Mouse (Mus musculus) small intestine, adult 2 months (tissue): ENCODE results near the gene BC017158. TPM values are rescaled to one million over a fixed set of nuclear protein-coding genes. Genes with fewer than 3 reads are reported as not detected.

Source experiments
- H3K27ac ChIP-seq: fragments of 200-500 bp; 2 replicates; pipeline ENCODE4 v1.5.1; 2012; ENCODE audit warnings: low read depth, low read length, control low read depth, inconsistent platforms; ENCODE audit not compliant: insufficient read depth
- H3K27me3 ChIP-seq: fragments of 200-500 bp; 2 replicates; pipeline ENCODE4 v1.6.1; 2012; ENCODE audit warnings: mild to moderate bottlenecking, moderate library complexity, low read length, inconsistent platforms; ENCODE audit not compliant: control insufficient read depth, insufficient read depth
- H3K36me3 ChIP-seq: fragments of 200-500 bp; 2 replicates; pipeline ENCODE4 v1.6.1; 2012; ENCODE audit warnings: mild to moderate bottlenecking, low read length, control low read depth, inconsistent platforms; ENCODE audit not compliant: control insufficient read depth, insufficient read depth
- H3K4me1 ChIP-seq: fragments of 200-500 bp; 2 replicates; pipeline ENCODE4 v1.6.1; 2012; ENCODE audit warnings: low read length, inconsistent platforms, mixed read lengths; ENCODE audit not compliant: control insufficient read depth, insufficient read depth, insufficient read length
- H3K4me3 ChIP-seq: fragments of 200-500 bp; 2 replicates; pipeline ENCODE4 v1.5.1; 2012; ENCODE audit warnings: low read depth, mild to moderate bottlenecking, control low read depth, inconsistent platforms, low read length, moderate library complexity
- CTCF ChIP-seq: fragments of 200-500 bp; IDR thresholded peaks from 2 replicates; pipeline ENCODE4 v1.5.1; 2012; ENCODE audit warnings: low read depth, mild to moderate bottlenecking, control low read depth, inconsistent platforms, low read length, moderate library complexity, mixed read lengths; ENCODE audit not compliant: insufficient replicate concordance, insufficient read length; ENCODE audit errors: extremely low read depth
- POLR2A ChIP-seq: fragments of 200-500 bp; IDR thresholded peaks from 2 replicates; pipeline ENCODE4 v1.6.1; 2012; ENCODE audit warnings: low read depth, mild to moderate bottlenecking, control low read depth, inconsistent platforms, low read length, moderate library complexity
- WGBS: fragments of 180-500 bp; shearing (Covaris S2); methylation state at CpG from one replicate; pipeline ENCODE4 v1.1.7; 2018; 5-methylcytosine and 5-hydroxymethylcytosine counted together
- polyA plus RNA-seq: library from polyadenylated mRNA; depleted of rRNA; stranded (reverse); fragments of >200 nt; gene quantifications from 2 replicates; pipeline ENCODE4 v1.2.3, GENCODE M21; 2012

Gene BC017158
- polyA plus RNA-seq, 1 experiment: 52.7 TPM

GRCm38 (mm10) chr7:128313601-128314000, 15.6 kb upstream of the BC017158 start:
- Histone ChIP-seq H3K27ac (no peak overlapping the region), H3K4me3 (no peak overlapping the region), H3K36me3 (no peaks in the 10 kb centered on the region), H3K27me3 (no peaks in the 10 kb centered on the region), H3K4me1 (peaks cover 5% of the 10 kb centered on the region; the same call in 1 of the 2 replicates)
- 76% methylated on average over 2 of the region's 2 CpGs for WGBS
- TF ChIP-seq POLR2A (no peak), CTCF (no peak)

GRCm38 (mm10) chr7:128312375-128313059, 14.5 kb upstream of the BC017158 start:
- Histone ChIP-seq H3K4me1 (peaks cover 5% of the 10 kb centered on the region; the same call in 1 of the 2 replicates), H3K27ac (no peak overlapping the region), H3K27me3 (no peaks in the 10 kb centered on the region), H3K4me3 (no peak overlapping the region), H3K36me3 (no peaks in the 10 kb centered on the region)
- TF ChIP-seq POLR2A (no peak), CTCF (no peak)
- WGBS: 83% methylated on average over 13 of the region's 13 CpGs

DNA sequence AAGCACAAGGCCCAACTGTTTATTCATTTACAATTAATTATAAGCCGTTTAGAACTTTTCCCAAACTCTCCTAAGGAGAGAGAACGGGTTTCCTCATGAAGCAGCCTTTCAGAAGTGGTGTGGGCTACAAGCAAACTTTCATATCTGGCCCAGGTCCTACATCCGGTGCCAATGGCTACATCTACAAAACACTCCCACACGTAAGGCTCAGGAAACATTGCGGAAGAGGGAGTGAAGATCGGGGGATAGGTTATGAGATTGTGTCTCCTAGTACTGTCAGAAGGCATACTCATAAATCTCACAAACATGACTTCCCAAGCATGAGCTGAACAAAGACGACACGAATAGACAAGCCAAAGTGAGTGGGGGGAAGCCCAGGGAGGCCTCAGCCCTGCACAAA, 13.8 kb upstream of the BC017158 start:
- no peak overlapping the region for H3K27ac ChIP-seq
- H3K27me3 ChIP-seq: no peaks in the 10 kb centered on the region
- TF ChIP-seq POLR2A (no peak), CTCF (no peak)
- 79% methylated on average over 8 of the region's 8 CpGs for WGBS
- H3K4me1 ChIP-seq: peaks cover 5% of the 10 kb centered on the region; the same call in 1 of the 2 replicates
- no peak overlapping the region for H3K4me3 ChIP-seq
- H3K36me3 ChIP-seq: no peaks in the 10 kb centered on the region

DNA sequence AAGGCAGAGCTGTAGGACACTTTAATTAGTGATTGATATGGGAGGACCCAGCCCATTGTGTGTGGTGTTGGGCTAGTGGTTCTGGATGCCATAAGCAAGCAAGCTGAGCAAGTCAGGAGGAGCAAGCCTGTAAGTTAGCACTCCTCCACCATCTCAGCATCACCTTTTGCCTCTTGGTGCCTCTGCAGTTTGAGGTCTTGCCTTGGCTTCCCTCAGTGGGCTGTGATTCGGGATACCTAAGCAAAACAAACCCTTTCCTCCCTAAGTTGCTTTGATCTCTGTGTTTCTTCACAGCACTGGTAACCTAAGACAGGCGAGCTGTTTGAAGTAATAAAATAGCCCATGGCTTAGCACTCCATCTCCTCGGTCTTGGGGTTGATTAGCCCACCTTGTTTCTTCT, 13.3 kb upstream of the BC017158 start:
- no peak overlapping the region for H3K4me3 ChIP-seq
- no peak for TF ChIP-seq CTCF
- no peak for TF ChIP-seq POLR2A
- H3K27me3 ChIP-seq: no peaks in the 10 kb centered on the region
- no peaks in the 10 kb centered on the region for H3K36me3 ChIP-seq
- no peak overlapping the region for H3K27ac ChIP-seq
- H3K4me1 ChIP-seq: peaks cover 5% of the 10 kb centered on the region; the same call in 1 of the 2 replicates
- WGBS: 73% methylated on average over 3 of the region's 3 CpGs

GRCm38 (mm10) chr7:128310229-128310688, 12.3 kb upstream of the BC017158 start:
- H3K4me3 ChIP-seq: no peak overlapping the region
- H3K36me3 ChIP-seq: no peaks in the 10 kb centered on the region
- H3K4me1 ChIP-seq: peaks cover 5% of the 10 kb centered on the region; the same call in 1 of the 2 replicates
- TF ChIP-seq POLR2A (no peak), CTCF (no peak)
- no peak overlapping the region for H3K27ac ChIP-seq
- WGBS: 13% methylated on average over 8 of the region's 8 CpGs
- H3K27me3 ChIP-seq: no peaks in the 10 kb centered on the region

GRCm38 (mm10) chr7:128309776-128310175, 11.8 kb upstream of the BC017158 start:
- H3K4me3 ChIP-seq: no peak overlapping the region
- H3K36me3 ChIP-seq: no peaks in the 10 kb centered on the region
- no peak overlapping the region for H3K27ac ChIP-seq
- H3K4me1 ChIP-seq: peaks cover 5% of the 10 kb centered on the region; the same call in 1 of the 2 replicates
- H3K27me3 ChIP-seq: no peaks in the 10 kb centered on the region
- no peak for TF ChIP-seq CTCF
- TF ChIP-seq POLR2A: no peak
- 70% methylated on average over 1 of the region's 1 CpGs for WGBS

DNA sequence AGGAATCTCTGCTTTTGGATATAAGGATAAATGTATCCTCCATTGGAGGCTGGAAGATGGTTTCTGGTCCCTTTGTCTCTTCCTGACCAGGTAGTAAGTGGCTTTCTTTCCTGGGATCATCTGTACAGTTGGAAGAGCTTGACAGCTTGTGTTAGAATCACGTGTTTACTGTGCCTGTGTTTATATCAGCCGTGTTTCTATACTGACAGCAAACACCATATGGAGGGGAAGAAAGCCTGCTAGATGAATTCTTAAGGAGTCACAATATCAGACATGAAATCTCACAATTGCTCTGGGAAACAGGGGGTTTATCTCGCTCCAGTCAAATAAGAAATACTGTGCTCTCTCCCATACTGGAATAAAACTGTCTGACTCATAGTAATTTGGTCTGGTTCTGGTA, 11.2 kb upstream of the BC017158 start:
- H3K27me3 ChIP-seq: no peaks in the 10 kb centered on the region
- no peaks in the 10 kb centered on the region for H3K36me3 ChIP-seq
- peaks cover 5% of the 10 kb centered on the region; the same call in 1 of the 2 replicates for H3K4me1 ChIP-seq
- H3K4me3 ChIP-seq: no peak overlapping the region
- WGBS: 77% methylated on average over 3 of the region's 3 CpGs
- H3K27ac ChIP-seq: no peak overlapping the region
- no peak for TF ChIP-seq CTCF
- no peak for TF ChIP-seq POLR2A
